Mouse (Mus musculus): ENCODE data around the gene Ppig.
A peak's percentile ranks its signal among the peaks of the same experiment; 100 is the strongest.

- no peak for TF ChIP-seq CTCF (IDR thresholded peaks at IDR 0.05; ENCODE audit: low read depth, low read length)
- TF ChIP-seq EP300 (IDR thresholded peaks at IDR 0.05; ENCODE audit: insufficient read depth, low read depth, low read length): peak; percentile 41; the same call in 1 of the 2 replicates
- no peak for TF ChIP-seq POLR2A (IDR thresholded peaks at IDR 0.05; ENCODE audit: insufficient read depth, low read length)
These were observed 539 bp downstream of the Ppig start for GRCm38 (mm10) chr2:69722650-69723518.

All from ES-Bruce4 (cell line).